Mouse (Mus musculus) lung, adult 2 months (tissue): ENCODE results near the gene Tmem88b. TPM values are rescaled to one million over a fixed set of nuclear protein-coding genes. Genes with fewer than 3 reads are reported as not detected.

Source experiments
- DNase-seq: peaks from one replicate; pipeline ENCODE4 v3.0.0; 2022
- H3K4me1 ChIP-seq: fragments of 200-500 bp; 2 replicates; pipeline ENCODE4 v1.6.1; 2011; ENCODE audit warnings: low read length; ENCODE audit not compliant: control insufficient read depth, insufficient read depth
- H3K4me3 ChIP-seq: fragments of 200-500 bp; replicated peaks from 2 replicates; pipeline ENCODE3; 2011; ENCODE audit warnings: low read depth, mild to moderate bottlenecking, control low read depth, low read length; ENCODE audit errors: extremely low read depth
- CTCF ChIP-seq: fragments of 200-500 bp; IDR thresholded peaks from 2 replicates; pipeline ENCODE4 v1.5.1; 2011; ENCODE audit warnings: mild to moderate bottlenecking, low read length, control low read depth; ENCODE audit not compliant: insufficient read depth
- POLR2A ChIP-seq: fragments of 200-500 bp; IDR thresholded peaks from 2 replicates; pipeline ENCODE4 v1.6.1; 2011; ENCODE audit warnings: low read depth, mild to moderate bottlenecking, control low read depth, low read length, borderline replicate concordance; ENCODE audit errors: extremely low read depth
- WGBS: fragments of 180-500 bp; shearing (Covaris S2); methylation state at CpG from one replicate; pipeline ENCODE4 v1.1.7; 2018; 5-methylcytosine and 5-hydroxymethylcytosine counted together
- polyA plus RNA-seq: library from polyadenylated mRNA; depleted of rRNA; stranded (reverse); fragments of >200 nt; gene quantifications from 2 replicates; pipeline ENCODE4 v1.2.3, GENCODE M21; 2012

The Tmem88b gene
- polyA plus RNA-seq, 1 experiment, result 0.38 TPM

GRCm38 (mm10) chr4:155769496-155769879, 16.2 kb downstream of the Tmem88b start:
- no peak overlapping the region for H3K4me3 ChIP-seq
- WGBS, result 66% methylated on average over 5 of the region's 5 CpGs
- H3K4me1 ChIP-seq, result peaks cover 7% of the 10 kb centered on the region
- TF ChIP-seq CTCF (no peak), POLR2A (no peak)
- DNase-seq, result no peak

DNA sequence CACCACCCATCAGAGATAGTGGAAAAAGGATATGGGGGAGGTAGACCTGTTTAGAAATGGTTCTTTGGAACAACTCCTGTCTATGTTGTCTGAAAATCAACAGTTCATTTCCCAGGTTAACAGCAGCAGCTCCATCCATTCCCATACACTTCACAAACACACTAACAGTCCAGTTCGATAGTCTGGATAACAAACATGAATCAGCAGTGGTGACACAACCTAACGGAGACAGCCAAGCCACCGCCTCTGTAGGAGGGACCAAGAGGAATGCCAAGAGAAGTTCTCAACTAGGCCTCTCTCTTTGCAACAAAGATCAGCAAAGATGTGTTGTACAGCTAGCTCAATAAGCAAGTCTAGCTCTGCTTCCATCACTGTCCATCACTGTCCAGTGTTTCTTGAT, 23.3 kb downstream of the Tmem88b start:
- no peak for TF ChIP-seq CTCF
- TF ChIP-seq POLR2A, result no peak
- H3K4me3 ChIP-seq, result no peak overlapping the region
- peaks cover 9% of the 10 kb centered on the region for H3K4me1 ChIP-seq
- WGBS, result 68% methylated on average over 3 of the region's 3 CpGs
- DNase-seq, result no peak

DNA sequence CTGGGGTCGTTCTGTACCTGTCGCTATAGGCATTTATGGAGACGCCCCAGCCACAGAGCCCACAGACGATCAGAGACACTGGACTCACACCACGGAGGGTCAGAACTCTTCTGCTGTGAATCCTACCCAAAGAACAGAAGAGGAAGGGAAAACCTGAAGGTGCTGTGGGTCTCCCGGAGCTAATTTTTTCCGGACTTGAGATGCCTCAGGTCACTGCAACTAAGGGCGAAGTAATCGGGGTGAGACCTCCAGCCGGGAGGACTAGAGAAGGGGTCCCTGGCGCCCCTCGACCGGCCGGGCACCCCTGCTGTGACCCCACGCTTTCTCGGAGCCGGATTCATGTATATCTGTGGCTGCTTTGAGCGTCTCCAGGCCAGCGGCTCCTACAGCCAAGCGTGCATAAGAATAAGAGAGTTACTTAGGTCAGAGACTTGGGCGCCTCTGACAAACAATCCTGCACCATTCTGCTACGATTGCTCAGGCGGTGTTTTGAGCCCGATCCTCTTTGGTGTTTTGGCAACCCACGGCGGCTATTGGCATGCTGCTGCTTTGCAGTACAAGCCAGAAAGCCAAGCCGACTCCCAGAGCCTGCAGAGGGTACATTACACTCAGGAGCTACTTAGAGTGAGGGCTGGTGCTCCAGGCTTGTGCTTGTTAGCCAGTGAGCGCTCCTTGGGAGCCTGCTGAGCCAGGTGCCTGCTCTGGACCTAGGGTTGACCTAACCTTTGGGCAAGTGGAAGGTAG, 24.1 kb downstream of the Tmem88b start:
- TF ChIP-seq POLR2A, result no peak
- TF ChIP-seq CTCF, result no peak
- peaks cover 9% of the 10 kb centered on the region for H3K4me1 ChIP-seq
- peak overlapping the region; percentile 84 for H3K4me3 ChIP-seq
- DNase-seq, result no peak
- 2% methylated on average over 28 of the region's 28 CpGs for WGBS

DNA sequence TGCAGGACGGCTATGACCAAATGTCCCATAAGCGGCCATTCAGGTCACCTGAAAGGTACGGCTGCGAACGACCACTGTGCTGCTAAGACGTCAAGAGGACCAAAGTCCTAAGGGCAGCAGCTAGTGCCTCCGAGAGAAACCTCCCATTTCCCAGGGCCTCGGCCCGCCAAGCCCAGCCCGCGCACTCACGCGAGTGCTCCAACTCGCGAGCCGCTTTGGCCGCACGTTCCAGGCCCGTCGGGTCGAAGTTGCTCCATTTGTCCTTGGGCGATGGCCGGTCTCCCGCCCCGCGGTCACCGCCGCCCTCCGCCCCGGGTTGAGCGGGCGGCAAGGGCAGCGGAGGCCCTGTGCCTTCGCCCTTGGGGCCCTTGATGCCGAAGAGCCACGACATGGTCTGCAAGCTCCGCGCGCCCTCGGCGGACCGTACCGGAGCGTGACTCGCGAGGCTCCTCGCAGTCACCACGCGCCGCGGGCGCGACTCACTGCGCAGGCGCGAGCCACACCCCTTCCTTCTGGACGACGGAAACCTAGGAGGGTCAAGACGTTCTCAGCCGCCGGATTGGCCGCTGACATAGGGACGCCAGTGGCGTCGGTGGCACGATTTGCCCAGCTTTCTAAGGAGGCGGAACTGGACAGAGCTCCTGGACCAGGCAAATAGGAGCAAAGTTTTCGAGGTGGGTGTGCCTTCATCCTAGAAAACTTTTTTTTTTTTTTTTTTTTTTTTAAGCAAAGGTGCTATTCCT, 24.9 kb downstream of the Tmem88b start, which contains the start of gene Atad3a:
TSS of gene Atad3a (minus strand) at position 481 of the 743 bp plus-strand sequence.
- DNase-seq, result peak; percentile 97
- WGBS, result under 1% methylated on average over 68 of the region's 68 CpGs
- peaks cover 9% of the 10 kb centered on the region for H3K4me1 ChIP-seq
- TF ChIP-seq CTCF, result no peak
- peak; percentile 72; the same call in 1 of the 2 replicates for TF ChIP-seq POLR2A
- H3K4me3 ChIP-seq, result peak within 1 kb of the TSS; percentile 84

- DNase-seq, result no peak
- Histone ChIP-seq H3K4me1 (peaks cover 9% of the 10 kb centered on the region), H3K4me3 (peak overlapping the region; percentile 84)
- WGBS, result 3% methylated on average over 10 of the region's 10 CpGs
- TF ChIP-seq CTCF, result no peak
- TF ChIP-seq POLR2A, result no peak
Observed at GRCm38 (mm10) chr4:155759862-155760612, 25.6 kb downstream of the Tmem88b start.

DNA sequence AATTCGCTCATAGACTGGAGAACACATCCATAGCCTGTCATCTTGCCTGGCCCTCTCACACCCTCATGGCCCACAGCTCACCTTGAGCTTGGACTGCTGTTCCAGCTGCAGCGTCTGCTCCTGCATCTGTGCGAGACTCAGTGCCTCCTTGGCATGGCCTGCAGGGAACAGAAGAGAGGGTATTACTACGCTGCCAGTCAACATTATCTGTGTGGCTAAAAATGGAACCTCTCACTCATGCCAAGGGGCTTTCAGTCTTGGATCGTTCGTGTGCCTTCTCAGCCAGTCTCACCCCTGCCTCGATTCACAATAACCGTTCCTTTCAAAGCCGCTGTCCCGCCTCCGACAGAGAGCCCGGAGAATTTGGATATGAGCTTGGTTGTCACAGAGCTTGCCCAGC, 28.7 kb downstream of the Tmem88b start:
- WGBS, result 88% methylated on average over 12 of the region's 12 CpGs
- DNase-seq, result no peak
- Histone ChIP-seq H3K4me3 (no peak overlapping the region), H3K4me1 (peaks cover 9% of the 10 kb centered on the region)
- no peak for TF ChIP-seq POLR2A
- no peak for TF ChIP-seq CTCF

GRCm38 (mm10) chr4:155746575-155747490, 38.8 kb downstream of the Tmem88b start:
- DNase-seq, result no peak
- 90% methylated on average over 17 of the region's 17 CpGs for WGBS
- H3K4me3 ChIP-seq, result no peak overlapping the region
- no peak for TF ChIP-seq CTCF
- H3K4me1 ChIP-seq, result no peaks in the 10 kb centered on the region

DNA sequence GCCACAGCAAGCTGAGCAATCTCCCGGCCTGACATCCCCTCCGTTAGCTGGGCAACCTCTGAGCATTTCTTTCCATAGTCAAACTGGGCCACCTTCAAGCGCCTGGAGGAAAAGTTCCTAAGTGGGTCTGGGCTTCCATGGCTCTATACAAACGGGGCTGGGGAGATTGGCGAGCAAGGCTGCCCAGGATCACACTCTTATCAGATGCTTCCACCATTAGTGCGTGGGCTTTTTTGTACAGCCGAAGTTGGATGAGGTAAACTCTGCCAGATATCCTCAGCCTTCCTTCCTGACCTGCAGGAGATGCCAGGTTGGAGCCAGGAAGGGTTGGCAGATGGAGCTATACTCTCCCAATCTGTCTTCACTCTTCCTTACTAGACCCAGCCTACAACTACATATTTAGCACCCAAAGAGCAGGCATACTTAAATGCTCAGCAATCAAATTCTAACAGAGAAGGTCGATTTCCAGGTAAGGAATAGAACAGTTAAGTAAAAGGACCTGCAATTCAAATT, 39.6 kb downstream of the Tmem88b start:
- TF ChIP-seq CTCF, result no peak
- no peak for TF ChIP-seq POLR2A
- 80% methylated on average over 8 of the region's 8 CpGs for WGBS
- DNase-seq, result no peak
- H3K4me3 ChIP-seq, result no peak overlapping the region
- no peaks in the 10 kb centered on the region for H3K4me1 ChIP-seq
